Comparison of ENCODE assay signal across 11 mouse cellular contexts in genomic region chr19:21946262-21946922, GRCm38 (mm10).
A peak's percentile ranks its signal among the peaks of the same experiment; 100 is the strongest.
DNase-seq lines count a peak whose midpoint lies in the region; ATAC-seq and TF ChIP-seq lines count a peak whose summit lies in the region.
"Had no signal": no experiment of that assay in that cellular context is flagged by ENCODE, and none has a peak within 500 bp of the region (broad histone marks: within the 10 kb centered on the region; RNA-seq: fewer than 3 reads in every experiment).

No protein-coding gene starts in this region.

- TF ChIP-seq CTCF in C2C12 (IDR thresholded peaks at IDR 0.05; ENCODE audit: control insufficient read depth, insufficient read depth, insufficient read length): no peak

- no peak overlapping the region for H3K4me2 ChIP-seq in hindbrain, embryonic 15.5 days
- H3K4me2 ChIP-seq: lung, embryonic 15.5 days; neural tube, embryonic 13.5 days had no signal

- H3K79me2 ChIP-seq in C2C12 (ENCODE audit: control insufficient read depth, insufficient read depth): no peaks in the 10 kb centered on the region
- H3K79me2 ChIP-seq in macrophage (ENCODE audit: inconsistent target): no peaks in the 10 kb centered on the region

- DNase-seq in hindbrain, embryonic 10.5 days (ENCODE audit: low spot score): no peak
- DNase-seq in frontal cortex, postnatal 25 days (ENCODE audit: low spot score in 2 of 2): no peak
- DNase-seq in thymus, postnatal 14 days: no peak
- DNase-seq: gastrocnemius, postnatal 10 days; kidney, adult 8-10 months had no signal

- no peaks in the 10 kb centered on the region for H3K27me3 ChIP-seq in hindbrain, embryonic 15.5 days
- no peaks in the 10 kb centered on the region for H3K27me3 ChIP-seq in hindbrain, embryonic 10.5 days (ENCODE audit: insufficient read depth, poor library complexity, severe bottlenecking)
- H3K27me3 ChIP-seq in C2C12 (ENCODE audit: control insufficient read depth, insufficient read depth, insufficient read length): no peaks in the 10 kb centered on the region
- H3K27me3 ChIP-seq: lung, embryonic 15.5 days; neural tube, embryonic 13.5 days had no signal

- 77% methylated on average over 5 of the region's 5 CpGs for WGBS in hindbrain, embryonic 15.5 days
- 89% methylated on average over 5 of the region's 5 CpGs for WGBS in hindbrain, embryonic 10.5 days
- WGBS in macrophage (ENCODE audit: missing documents): 35% methylated on average over 5 of the region's 5 CpGs

- ATAC-seq in hindbrain, embryonic 15.5 days (ENCODE audit: low FRiP score, low read depth): peak; percentile 19; the same call in 1 of the 2 replicates
- ATAC-seq in activated CD4-positive, CD25-positive, alpha-beta regulatory T cell, adult 4 months: peak; percentile 81

- H3K4me3 ChIP-seq in hindbrain, embryonic 15.5 days: no peak overlapping the region
- H3K4me3 ChIP-seq in hindbrain, embryonic 10.5 days: no peak overlapping the region
- H3K4me3 ChIP-seq in C2C12 (ENCODE audit: insufficient read depth, poor library complexity, severe bottlenecking) (no peak overlapping the region), macrophage (ENCODE audit: inconsistent target) (no peak overlapping the region)
- H3K4me3 ChIP-seq: lung, embryonic 15.5 days; neural tube, embryonic 13.5 days had no signal

- no peak overlapping the region for H3K27ac ChIP-seq in hindbrain, embryonic 15.5 days (replicated peaks)
- H3K27ac ChIP-seq in hindbrain, embryonic 10.5 days: no peak overlapping the region
- H3K27ac ChIP-seq in macrophage: peak overlapping the region; percentile 86
- H3K27ac ChIP-seq: lung, embryonic 15.5 days; neural tube, embryonic 13.5 days had no signal

- H3K4me1 ChIP-seq in hindbrain, embryonic 15.5 days (replicated peaks): no peaks in the 10 kb centered on the region
- H3K4me1 ChIP-seq in hindbrain, embryonic 10.5 days (replicated peaks): no peaks in the 10 kb centered on the region
- H3K4me1 ChIP-seq: lung, embryonic 15.5 days; neural tube, embryonic 13.5 days had no signal

- H3ac ChIP-seq in C2C12 (ENCODE audit: control insufficient read depth, insufficient read length, low read depth): no peak overlapping the region

- no peaks in the 10 kb centered on the region for H3K9me3 ChIP-seq in hindbrain, embryonic 15.5 days
- H3K9me3 ChIP-seq in hindbrain, embryonic 10.5 days: no peaks in the 10 kb centered on the region
- H3K9me3 ChIP-seq: lung, embryonic 15.5 days; neural tube, embryonic 13.5 days had no signal

- no peak overlapping the region for H3K9ac ChIP-seq in hindbrain, embryonic 15.5 days
- H3K9ac ChIP-seq: lung, embryonic 15.5 days; neural tube, embryonic 13.5 days had no signal

- no peaks in the 10 kb centered on the region for H3K79me3 ChIP-seq in C2C12 (ENCODE audit: low read depth)

- H3K36me3 ChIP-seq in hindbrain, embryonic 15.5 days: no peaks in the 10 kb centered on the region
- H3K36me3 ChIP-seq in hindbrain, embryonic 10.5 days: no peaks in the 10 kb centered on the region
- H3K36me3 ChIP-seq in C2C12 (ENCODE audit: control insufficient read depth, insufficient read depth) (no peaks in the 10 kb centered on the region), macrophage (ENCODE audit: inconsistent target) (no peaks in the 10 kb centered on the region)
- H3K36me3 ChIP-seq: lung, embryonic 15.5 days; neural tube, embryonic 13.5 days had no signal

TF ChIP-seq in C2C12, 6 proteins besides CTCF, POLR2A, EP300 and RAD21:
- TF ChIP-seq MAX (IDR thresholded peaks at IDR 0.05) (no peak), MYOD1 (IDR thresholded peaks at IDR 0.05; ENCODE audit: control insufficient read depth, insufficient read length, low read depth) (peak; percentile 10), MYOG (IDR thresholded peaks at IDR 0.05; ENCODE audit: control insufficient read depth, extremely low read depth, insufficient read length) (no peak), USF1 (IDR thresholded peaks at IDR 0.05; ENCODE audit: low read depth) (peak; percentile 99), CEBPB (IDR thresholded peaks at IDR 0.05; ENCODE audit: low read depth) (no peak), FOSL1 (IDR thresholded peaks at IDR 0.05; ENCODE audit: insufficient read depth, low read length, poor library complexity, severe bottlenecking) (peak; percentile 7)
